Mouse (Mus musculus): ENCODE measurements at regions not wholly inside any gene's neighbourhood (a gene's known extent, or its start where the extent isn't known, plus 50 kb on each side); places are given as distances from the start of the nearest gene placed in this dataset.

DNA sequence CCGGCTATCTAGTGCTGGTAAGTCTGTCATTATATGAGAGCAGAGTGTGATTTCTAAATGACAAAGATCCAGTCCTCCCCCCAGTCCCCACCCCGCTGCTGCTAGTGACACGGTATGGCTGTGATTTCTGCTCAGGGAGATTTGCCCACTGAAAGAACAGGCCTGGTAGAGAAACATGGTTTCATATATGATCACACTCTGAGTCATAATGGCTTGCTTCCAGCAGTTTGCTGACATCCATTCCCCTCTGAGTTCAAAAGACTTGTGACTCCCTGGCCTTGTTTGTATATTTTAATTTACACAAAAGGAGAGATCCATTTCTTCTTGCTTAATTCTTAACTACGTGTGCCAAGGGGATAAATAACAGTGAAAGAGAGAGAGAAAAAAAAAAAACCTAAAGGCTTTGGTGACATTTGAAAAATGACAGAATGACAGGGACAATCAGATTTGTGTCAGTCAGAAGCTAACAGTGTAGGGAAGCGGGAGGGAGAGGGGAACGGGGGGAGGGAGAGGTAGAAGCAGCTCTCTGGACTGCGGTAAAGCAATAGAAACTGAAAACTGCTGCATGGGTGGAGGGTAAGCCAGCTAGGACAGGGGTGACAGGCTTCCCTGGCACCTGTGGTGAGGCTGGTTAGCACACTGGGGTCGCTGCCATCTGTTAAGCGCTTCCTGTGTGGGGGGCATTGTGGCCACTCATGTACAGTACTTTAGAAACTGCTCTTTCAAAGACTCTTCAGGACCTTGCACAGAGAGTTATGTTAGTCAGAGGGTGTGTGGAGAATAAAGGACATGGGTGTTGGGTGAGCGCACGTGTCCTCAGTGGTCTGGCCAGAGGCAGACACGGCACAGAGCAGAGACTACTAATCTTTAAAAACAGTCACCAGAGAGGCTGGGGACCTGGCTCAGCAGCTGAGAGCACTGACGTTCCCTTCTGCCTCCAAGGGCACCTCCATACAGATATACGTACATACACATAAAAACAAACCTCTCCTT is 55.8 kb upstream of the Sfmbt2 start:
- TF ChIP-seq MAFK (IDR thresholded peaks at IDR 0.05; ENCODE audit: insufficient read depth, low read depth, low read length) (no peak), HCFC1 (IDR thresholded peaks at IDR 0.05; ENCODE audit: borderline replicate concordance, insufficient read depth, low read length) (no peak), ZC3H11A (IDR thresholded peaks at IDR 0.05; ENCODE audit: borderline replicate concordance, low read depth, low read length) (no peak), ZNF384 (IDR thresholded peaks at IDR 0.05; ENCODE audit: low read depth, low read length) (no peak)

Measured in ES-E14 (cell line).